Mouse (Mus musculus) megakaryocyte, embryonic 14.5 days (primary cell): ENCODE results near the gene 9230112D13Rik.

Experiments used
- FLI1 ChIP-seq: IDR thresholded peaks from 2 replicates; pipeline ENCODE4 v1.6.1; 2012; ENCODE audit warnings: low read length, inconsistent platforms, mixed read lengths
- GATA1 ChIP-seq: IDR thresholded peaks from 3 replicates; pipeline ENCODE4 v1.6.1; 2012; ENCODE audit warnings: mixed read lengths, low read length, inconsistent platforms, borderline replicate concordance

DNA sequence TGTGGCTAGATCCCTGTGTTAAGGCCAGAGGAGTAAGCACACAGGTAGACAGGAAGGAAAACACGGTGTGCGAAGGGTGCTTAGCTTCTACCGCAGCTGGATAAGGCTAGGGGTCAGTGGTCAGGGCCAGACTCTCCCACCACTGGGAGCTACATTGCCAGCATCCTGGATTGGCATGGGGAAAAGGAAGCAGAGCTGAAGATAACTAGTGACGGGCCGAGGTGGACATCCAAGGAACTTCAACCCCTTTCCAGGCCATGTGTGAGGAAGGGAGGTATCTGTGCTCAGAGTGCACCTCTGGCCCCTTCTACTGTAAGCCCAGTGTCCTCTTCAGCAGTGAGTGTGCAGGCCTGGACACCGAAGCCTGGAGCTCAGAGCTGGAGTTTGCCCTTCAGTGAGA is 30.9 kb upstream of the 9230112D13Rik start:
- TF ChIP-seq GATA1 = no peak
- no peak for TF ChIP-seq FLI1
